In genomic region chr7:127357871-127358270, GRCm38 (mm10) we compare ENCODE assay signal across 15 mouse cellular contexts.
"Had no signal": no experiment of that assay in that cellular context is flagged by ENCODE, and none has a peak within 500 bp of the region (broad histone marks: within the 10 kb centered on the region; RNA-seq: fewer than 3 reads in every experiment).

No protein-coding gene starts in this region.

- H3K36me3 ChIP-seq: neural tube, embryonic 15.5 days; stomach, embryonic 15.5 days had no signal

- H3K4me2 ChIP-seq: neural tube, embryonic 15.5 days; stomach, embryonic 15.5 days had no signal

- H3K4me3 ChIP-seq: neural tube, embryonic 15.5 days; stomach, embryonic 15.5 days had no signal

- DNase-seq: retina, postnatal 1 day; right cerebral cortex, adult 18-20 months; right cerebral cortex, postnatal 14 days; right cerebral cortex, postnatal 25 days; right cerebral cortex, postnatal 4 days; spleen, adult 18-20 months; thymus, adult 18-20 months; thymus, adult 2 months; thymus, postnatal 14 days; thymus, postnatal 25 days; thymus, postnatal 36 days; thymus, postnatal 4 days had no signal

- H3K9me3 ChIP-seq: neural tube, embryonic 15.5 days; stomach, embryonic 15.5 days had no signal

- H3K27me3 ChIP-seq: stomach, embryonic 15.5 days had no signal

- H3K27ac ChIP-seq: neural tube, embryonic 15.5 days; stomach, embryonic 15.5 days; stomach, postnatal 0 days had no signal

- H3K4me1 ChIP-seq: neural tube, embryonic 15.5 days; stomach, embryonic 15.5 days had no signal

- H3K9ac ChIP-seq: neural tube, embryonic 15.5 days; stomach, embryonic 15.5 days had no signal
